In genomic region chr5:81465971-81466370, GRCm38 (mm10) we compare ENCODE assay signal across 22 mouse cellular contexts.
A peak's percentile ranks its signal among the peaks of the same experiment; 100 is the strongest.
DNase-seq lines count a peak whose midpoint lies in the region; ATAC-seq lines count a peak whose summit lies in the region.
"Had no signal": no experiment of that assay in that cellular context is flagged by ENCODE, and none has a peak within 500 bp of the region (broad histone marks: within the 10 kb centered on the region; RNA-seq: fewer than 3 reads in every experiment).

No protein-coding gene starts in this region.

- no peaks in the 10 kb centered on the region for H3K36me3 ChIP-seq in embryonic facial prominence, embryonic 14.5 days (ENCODE audit: control insufficient read depth, insufficient read depth, low read length)
- no peaks in the 10 kb centered on the region for H3K36me3 ChIP-seq in embryonic facial prominence, embryonic 10.5 days (replicated peaks)
- no peaks in the 10 kb centered on the region for H3K36me3 ChIP-seq in midbrain, embryonic 14.5 days (ENCODE audit: control insufficient read depth, insufficient read depth, low read length)
- H3K36me3 ChIP-seq in midbrain, embryonic 13.5 days: no peaks in the 10 kb centered on the region
- H3K36me3 ChIP-seq: embryonic facial prominence, embryonic 13.5 days; forebrain, embryonic 15.5 days; G1E; heart, embryonic 12.5 days; hindbrain, embryonic 10.5 days had no signal

- no peaks in the 10 kb centered on the region for H3K9me3 ChIP-seq in embryonic facial prominence, embryonic 14.5 days (ENCODE audit: control insufficient read depth, low read length)
- H3K9me3 ChIP-seq in embryonic facial prominence, embryonic 10.5 days: no peaks in the 10 kb centered on the region
- H3K9me3 ChIP-seq in midbrain, embryonic 14.5 days (ENCODE audit: control insufficient read depth, low read length): no peaks in the 10 kb centered on the region
- no peaks in the 10 kb centered on the region for H3K9me3 ChIP-seq in midbrain, embryonic 13.5 days
- H3K9me3 ChIP-seq: embryonic facial prominence, embryonic 13.5 days; forebrain, embryonic 15.5 days; G1E; heart, embryonic 12.5 days; hindbrain, embryonic 10.5 days had no signal

- peak; percentile 43 for DNase-seq in embryonic facial prominence, embryonic 14.5 days (ENCODE audit: low spot score)
- no peak for DNase-seq in embryonic facial prominence, embryonic 10.5 days (ENCODE audit: low spot score)
- DNase-seq in frontal cortex, postnatal 36 days (ENCODE audit: low spot score in 2 of 2): peak; percentile 15 to 28
- DNase-seq in frontal cortex, postnatal 14 days (ENCODE audit: low spot score in 2 of 2): no peak
- DNase-seq in midbrain, embryonic 14.5 days: peak; percentile 13
- DNase-seq in brain, adult 2 months (ENCODE audit: low read depth, low spot score): peak; percentile 80
- DNase-seq in lung, postnatal 14 days: no peak
- DNase-seq: adrenal gland, adult 8-10 months; adrenal gland, postnatal 36 days; B cell, adult 2 months; cerebellum, adult 11-12 months; cerebellum, adult 9-10 months; cerebellum, postnatal 25 days; gastrocnemius, postnatal 14 days had no signal

- no peaks in the 10 kb centered on the region for H3K4me1 ChIP-seq in embryonic facial prominence, embryonic 14.5 days (ENCODE audit: control insufficient read depth, insufficient read depth, low read length)
- no peaks in the 10 kb centered on the region for H3K4me1 ChIP-seq in embryonic facial prominence, embryonic 10.5 days
- H3K4me1 ChIP-seq in midbrain, embryonic 14.5 days (ENCODE audit: control insufficient read depth, insufficient read depth, low read length): no peaks in the 10 kb centered on the region
- no peaks in the 10 kb centered on the region for H3K4me1 ChIP-seq in midbrain, embryonic 13.5 days (replicated peaks)
- H3K4me1 ChIP-seq: embryonic facial prominence, embryonic 13.5 days; forebrain, embryonic 15.5 days; heart, embryonic 12.5 days had no signal

- H3K27me3 ChIP-seq in embryonic facial prominence, embryonic 14.5 days (replicated peaks; ENCODE audit: control insufficient read depth, insufficient read depth, low read length): no peaks in the 10 kb centered on the region
- H3K27me3 ChIP-seq in embryonic facial prominence, embryonic 10.5 days (replicated peaks; ENCODE audit: low read depth, poor library complexity, severe bottlenecking): no peaks in the 10 kb centered on the region
- H3K27me3 ChIP-seq in midbrain, embryonic 14.5 days (ENCODE audit: control insufficient read depth, insufficient read depth, low read length): no peaks in the 10 kb centered on the region
- H3K27me3 ChIP-seq in midbrain, embryonic 13.5 days: no peaks in the 10 kb centered on the region
- H3K27me3 ChIP-seq: embryonic facial prominence, embryonic 13.5 days; forebrain, embryonic 15.5 days; heart, embryonic 12.5 days had no signal

- no peak for ATAC-seq in embryonic facial prominence, embryonic 14.5 days (ENCODE audit: low read depth)
- ATAC-seq in midbrain, embryonic 14.5 days (ENCODE audit: low FRiP score, low TSS enrichment): no peak
- ATAC-seq in midbrain, embryonic 13.5 days: no peak
- ATAC-seq: CD4-positive, CD25-positive, alpha-beta regulatory T cell, adult 4 months; forebrain, embryonic 15.5 days had no signal

- H3K4me2 ChIP-seq in embryonic facial prominence, embryonic 14.5 days (ENCODE audit: low read depth, low read length): no peak overlapping the region
- H3K4me2 ChIP-seq in midbrain, embryonic 14.5 days (ENCODE audit: low read length): no peak overlapping the region
- H3K4me2 ChIP-seq in midbrain, embryonic 13.5 days (replicated peaks): no peak overlapping the region
- H3K4me2 ChIP-seq: embryonic facial prominence, embryonic 13.5 days; forebrain, embryonic 15.5 days; heart, embryonic 12.5 days; hindbrain, embryonic 14.5 days had no signal

- no peak overlapping the region for H3K9ac ChIP-seq in embryonic facial prominence, embryonic 14.5 days (ENCODE audit: low read depth, low read length)
- no peak overlapping the region for H3K9ac ChIP-seq in midbrain, embryonic 14.5 days (replicated peaks; ENCODE audit: low read length)
- no peak overlapping the region for H3K9ac ChIP-seq in midbrain, embryonic 13.5 days (replicated peaks)
- H3K9ac ChIP-seq: embryonic facial prominence, embryonic 13.5 days; forebrain, embryonic 15.5 days; heart, embryonic 12.5 days; hindbrain, embryonic 14.5 days had no signal

- no peak overlapping the region for H3K4me3 ChIP-seq in embryonic facial prominence, embryonic 14.5 days (ENCODE audit: low read depth, low read length)
- no peak overlapping the region for H3K4me3 ChIP-seq in embryonic facial prominence, embryonic 10.5 days
- H3K4me3 ChIP-seq in midbrain, embryonic 14.5 days (replicated peaks; ENCODE audit: low read depth, low read length): no peak overlapping the region
- no peak overlapping the region for H3K4me3 ChIP-seq in midbrain, embryonic 13.5 days (replicated peaks)
- H3K4me3 ChIP-seq: embryonic facial prominence, embryonic 13.5 days; forebrain, embryonic 15.5 days; heart, embryonic 12.5 days; hindbrain, embryonic 10.5 days had no signal

- no peak overlapping the region for H3K27ac ChIP-seq in embryonic facial prominence, embryonic 14.5 days (replicated peaks; ENCODE audit: low read depth, low read length)
- H3K27ac ChIP-seq in embryonic facial prominence, embryonic 10.5 days (replicated peaks): no peak overlapping the region
- H3K27ac ChIP-seq in midbrain, embryonic 14.5 days (replicated peaks; ENCODE audit: low read depth, low read length): no peak overlapping the region
- H3K27ac ChIP-seq in midbrain, embryonic 13.5 days: no peak overlapping the region
- H3K27ac ChIP-seq: embryonic facial prominence, embryonic 13.5 days; forebrain, embryonic 15.5 days; hindbrain, embryonic 10.5 days; hindbrain, embryonic 14.5 days had no signal

- 63% methylated on average over 4 of the region's 4 CpGs for WGBS in embryonic facial prominence, embryonic 14.5 days
- WGBS in embryonic facial prominence, embryonic 10.5 days: 79% methylated on average over 4 of the region's 4 CpGs
- WGBS in midbrain, embryonic 14.5 days: 61% methylated on average over 4 of the region's 4 CpGs
- WGBS in midbrain, embryonic 13.5 days: 68% methylated on average over 4 of the region's 4 CpGs

Comparison
In these comparisons a context has a peak if more than half of its experiments do, and no peak if none do; other contexts are left out.
1. DNase-seq: peak in embryonic facial prominence, embryonic 14.5 days (single experiment), frontal cortex, postnatal 36 days (2 of 2), midbrain, embryonic 14.5 days (single experiment) and brain, adult 2 months (single experiment); none in embryonic facial prominence, embryonic 10.5 days (single experiment), frontal cortex, postnatal 14 days (0 of 2) and lung, postnatal 14 days (single experiment).